Mouse (Mus musculus): ENCODE measurements around the gene Grk6. TPM values are rescaled to one million over a fixed set of nuclear protein-coding genes. Genes with fewer than 3 reads are reported as not detected.

Gene Grk6
- polyA plus RNA-seq, 1 experiment from 2014 or later, result 14.6 TPM

DNA sequence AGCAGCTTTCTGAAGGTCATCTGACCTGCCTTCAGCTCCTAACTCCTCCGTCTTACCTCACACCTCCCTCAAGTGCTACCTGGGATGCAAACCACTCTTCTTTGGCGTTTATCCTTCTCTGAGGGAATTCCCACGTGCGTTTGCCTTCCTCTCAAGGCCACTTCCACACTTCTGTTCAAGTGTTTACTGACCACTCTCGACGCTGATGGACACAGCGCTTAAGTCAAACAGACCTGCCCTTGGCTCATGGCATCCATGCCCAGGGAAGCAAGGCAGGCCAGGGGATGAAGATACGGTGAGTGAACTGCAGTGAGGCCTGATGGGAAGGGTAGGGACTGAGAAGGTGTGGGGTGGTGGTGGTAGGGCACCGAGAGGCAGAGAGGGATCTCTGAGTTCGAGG, 55.7 kb downstream of the Grk6 start:
- no peak overlapping the region for H3K9ac ChIP-seq (ENCODE audit: low read length)
- no peak overlapping the region for H3K4me3 ChIP-seq (replicated peaks; ENCODE audit: low read length)
- no peaks in the 10 kb centered on the region for H3K27me3 ChIP-seq (ENCODE audit: control insufficient read depth, insufficient read depth, low read length)
- WGBS, result 68% methylated on average over 10 of the region's 10 CpGs
- ATAC-seq (ENCODE audit: insufficient read depth, low FRiP score), result no peak
- peaks cover 4% of the 10 kb centered on the region; the same call in 1 of the 2 replicates for H3K4me1 ChIP-seq (ENCODE audit: control insufficient read depth, insufficient read depth, low read length)
- no peak overlapping the region for H3K27ac ChIP-seq (ENCODE audit: low read length)
- no peaks in the 10 kb centered on the region for H3K9me3 ChIP-seq (replicated peaks; ENCODE audit: control insufficient read depth, low read length)
- H3K36me3 ChIP-seq (ENCODE audit: control insufficient read depth, insufficient read depth, low read length), result peaks cover 23% of the 10 kb centered on the region
- no peak overlapping the region for H3K4me2 ChIP-seq (ENCODE audit: low read depth, low read length)

GRCm38 (mm10) chr13:55502405-55502804, 57.5 kb downstream of the Grk6 start:
- Histone ChIP-seq H3K4me1 (ENCODE audit: control insufficient read depth, insufficient read depth, low read length) (no peaks in the 10 kb centered on the region), H3K27me3 (ENCODE audit: control insufficient read depth, insufficient read depth, low read length) (no peaks in the 10 kb centered on the region), H3K9me3 (replicated peaks; ENCODE audit: control insufficient read depth, low read length) (no peaks in the 10 kb centered on the region), H3K36me3 (ENCODE audit: control insufficient read depth, insufficient read depth, low read length) (peaks cover 32% of the 10 kb centered on the region), H3K4me2 (ENCODE audit: low read depth, low read length) (no peak overlapping the region), H3K27ac (ENCODE audit: low read length) (no peak overlapping the region), H3K4me3 (replicated peaks; ENCODE audit: low read length) (no peak overlapping the region), H3K9ac (ENCODE audit: low read length) (no peak overlapping the region)
- ATAC-seq (ENCODE audit: insufficient read depth, low FRiP score), result no peak
- 81% methylated on average over 8 of the region's 8 CpGs for WGBS

DNA sequence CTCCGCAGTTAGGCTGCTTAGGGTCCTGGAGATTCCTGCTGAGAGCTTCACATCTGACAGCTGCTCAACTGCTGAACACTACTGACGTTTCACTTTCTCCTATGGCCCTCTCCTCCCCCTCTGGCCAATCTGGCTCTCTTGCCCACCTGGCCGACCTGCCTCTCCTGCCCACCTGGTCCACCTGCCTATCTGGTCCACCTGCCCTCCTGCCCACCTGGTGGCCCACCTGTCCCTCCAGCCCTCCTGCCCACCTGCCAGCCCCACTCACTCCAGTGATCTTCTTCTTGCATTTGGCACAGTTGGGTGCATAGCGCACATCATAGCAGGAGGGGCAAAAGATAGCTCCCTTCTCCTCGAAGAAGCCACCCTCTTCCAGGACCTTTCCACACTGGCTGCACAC, 59.5 kb downstream of the Grk6 start:
- no peak for ATAC-seq (ENCODE audit: insufficient read depth, low FRiP score)
- Histone ChIP-seq H3K4me2 (ENCODE audit: low read depth, low read length) (no peak overlapping the region), H3K27ac (ENCODE audit: low read length) (no peak overlapping the region), H3K27me3 (ENCODE audit: control insufficient read depth, insufficient read depth, low read length) (no peaks in the 10 kb centered on the region), H3K9ac (ENCODE audit: low read length) (no peak overlapping the region), H3K9me3 (replicated peaks; ENCODE audit: control insufficient read depth, low read length) (no peaks in the 10 kb centered on the region), H3K4me1 (ENCODE audit: control insufficient read depth, insufficient read depth, low read length) (peaks cover 10% of the 10 kb centered on the region; the same call in 1 of the 2 replicates), H3K4me3 (replicated peaks; ENCODE audit: low read length) (no peak overlapping the region), H3K36me3 (ENCODE audit: control insufficient read depth, insufficient read depth, low read length) (peaks cover 31% of the 10 kb centered on the region)
- 87% methylated on average over 5 of the region's 5 CpGs for WGBS

- peaks cover 31% of the 10 kb centered on the region for H3K36me3 ChIP-seq (ENCODE audit: control insufficient read depth, insufficient read depth, low read length)
- no peak overlapping the region for H3K9ac ChIP-seq (ENCODE audit: low read length)
- H3K4me1 ChIP-seq (ENCODE audit: control insufficient read depth, insufficient read depth, low read length), result peaks cover 23% of the 10 kb centered on the region
- no peak overlapping the region for H3K4me3 ChIP-seq (replicated peaks; ENCODE audit: low read length)
- H3K9me3 ChIP-seq (replicated peaks; ENCODE audit: control insufficient read depth, low read length), result no peaks in the 10 kb centered on the region
- no peak for ATAC-seq (ENCODE audit: insufficient read depth, low FRiP score)
- WGBS, result 89% methylated on average over 9 of the region's 9 CpGs
- no peaks in the 10 kb centered on the region for H3K27me3 ChIP-seq (ENCODE audit: control insufficient read depth, insufficient read depth, low read length)
- no peak overlapping the region for H3K27ac ChIP-seq (ENCODE audit: low read length)
- H3K4me2 ChIP-seq (ENCODE audit: low read depth, low read length), result no peak overlapping the region
These were observed 60.9 kb downstream of the Grk6 start for GRCm38 (mm10) chr13:55505810-55506209.

DNA sequence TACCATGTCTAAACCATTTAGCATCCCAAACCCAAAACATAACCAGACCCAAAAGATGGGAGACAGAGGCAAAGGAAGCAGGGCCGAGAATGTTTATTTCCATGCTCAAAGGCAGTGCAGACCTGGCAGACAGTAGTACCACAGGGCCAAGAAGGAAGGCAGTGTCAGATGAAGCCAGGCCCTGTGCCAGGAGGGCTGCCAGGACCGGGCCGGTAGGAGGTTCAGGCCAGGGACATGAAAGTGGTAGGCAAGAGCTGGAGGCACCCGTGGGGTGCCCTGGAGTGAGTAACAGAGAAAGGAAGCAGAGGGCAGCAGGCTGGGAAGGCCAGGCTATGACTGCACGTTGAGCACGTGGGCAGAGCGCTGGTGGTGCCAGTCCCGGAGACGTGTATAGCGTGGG, 61.8 kb downstream of the Grk6 start:
- H3K27me3 ChIP-seq (ENCODE audit: control insufficient read depth, insufficient read depth, low read length), result no peaks in the 10 kb centered on the region
- H3K27ac ChIP-seq (ENCODE audit: low read length), result no peak overlapping the region
- H3K9me3 ChIP-seq (replicated peaks; ENCODE audit: control insufficient read depth, low read length), result no peaks in the 10 kb centered on the region
- ATAC-seq (ENCODE audit: insufficient read depth, low FRiP score), result no peak
- no peak overlapping the region for H3K4me3 ChIP-seq (replicated peaks; ENCODE audit: low read length)
- H3K9ac ChIP-seq (ENCODE audit: low read length), result no peak overlapping the region
- 91% methylated on average over 10 of the region's 10 CpGs for WGBS
- peaks cover 31% of the 10 kb centered on the region for H3K36me3 ChIP-seq (ENCODE audit: control insufficient read depth, insufficient read depth, low read length)
- H3K4me1 ChIP-seq (ENCODE audit: control insufficient read depth, insufficient read depth, low read length), result peaks cover 32% of the 10 kb centered on the region
- no peak overlapping the region for H3K4me2 ChIP-seq (ENCODE audit: low read depth, low read length)

GRCm38 (mm10) chr13:55507877-55508276, 63.0 kb downstream of the Grk6 start:
- no peak for ATAC-seq (ENCODE audit: insufficient read depth, low FRiP score)
- H3K4me1 ChIP-seq (ENCODE audit: control insufficient read depth, insufficient read depth, low read length), result peaks cover 39% of the 10 kb centered on the region
- no peaks in the 10 kb centered on the region for H3K9me3 ChIP-seq (replicated peaks; ENCODE audit: control insufficient read depth, low read length)
- WGBS, result 66% methylated on average over 11 of the region's 11 CpGs
- no peak overlapping the region for H3K4me2 ChIP-seq (ENCODE audit: low read depth, low read length)
- H3K27me3 ChIP-seq (ENCODE audit: control insufficient read depth, insufficient read depth, low read length), result no peaks in the 10 kb centered on the region
- H3K27ac ChIP-seq (ENCODE audit: low read length), result no peak overlapping the region
- H3K36me3 ChIP-seq (ENCODE audit: control insufficient read depth, insufficient read depth, low read length), result peaks cover 31% of the 10 kb centered on the region
- no peak overlapping the region for H3K4me3 ChIP-seq (replicated peaks; ENCODE audit: low read length)
- no peak overlapping the region for H3K9ac ChIP-seq (ENCODE audit: low read length)

DNA sequence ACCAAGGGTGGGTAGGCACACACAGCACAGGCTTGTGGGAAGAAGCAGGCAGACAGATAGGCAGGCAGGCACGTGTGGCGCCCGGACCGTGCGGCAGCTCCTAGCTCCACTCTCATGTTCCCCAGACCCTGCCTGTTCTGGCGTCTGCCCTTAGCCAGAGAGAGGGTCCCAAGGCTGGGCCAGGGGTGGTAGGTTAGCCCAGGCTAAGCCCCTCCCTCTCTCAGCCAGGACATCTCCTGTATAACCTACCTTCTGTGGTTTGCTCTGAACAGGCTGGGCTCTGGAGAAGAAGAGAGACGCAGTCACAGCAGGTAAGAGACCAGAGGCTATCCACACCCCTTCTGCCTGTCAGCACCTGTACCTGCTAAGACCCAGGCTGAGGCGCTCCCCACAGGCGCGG, 63.7 kb downstream of the Grk6 start:
- no peak for ATAC-seq (ENCODE audit: insufficient read depth, low FRiP score)
- Histone ChIP-seq H3K4me2 (ENCODE audit: low read depth, low read length) (no peak overlapping the region), H3K9ac (ENCODE audit: low read length) (no peak overlapping the region), H3K4me3 (replicated peaks; ENCODE audit: low read length) (no peak overlapping the region), H3K4me1 (ENCODE audit: control insufficient read depth, insufficient read depth, low read length) (peaks cover 39% of the 10 kb centered on the region), H3K9me3 (replicated peaks; ENCODE audit: control insufficient read depth, low read length) (no peaks in the 10 kb centered on the region), H3K36me3 (ENCODE audit: control insufficient read depth, insufficient read depth, low read length) (peaks cover 31% of the 10 kb centered on the region), H3K27ac (ENCODE audit: low read length) (no peak overlapping the region), H3K27me3 (ENCODE audit: control insufficient read depth, insufficient read depth, low read length) (no peaks in the 10 kb centered on the region)
- 85% methylated on average over 10 of the region's 10 CpGs for WGBS

- peaks cover 39% of the 10 kb centered on the region for H3K4me1 ChIP-seq (ENCODE audit: control insufficient read depth, insufficient read depth, low read length)
- peak overlapping the region; percentile 62 for H3K9ac ChIP-seq (ENCODE audit: low read length)
- H3K9me3 ChIP-seq (replicated peaks; ENCODE audit: control insufficient read depth, low read length), result no peaks in the 10 kb centered on the region
- H3K4me2 ChIP-seq (ENCODE audit: low read depth, low read length), result peak overlapping the region; percentile 79
- peak; percentile 1; the same call in 1 of the 2 replicates for ATAC-seq (ENCODE audit: insufficient read depth, low FRiP score)
- 31% methylated on average over 3 of the region's 3 CpGs for WGBS
- H3K27me3 ChIP-seq (ENCODE audit: control insufficient read depth, insufficient read depth, low read length), result no peaks in the 10 kb centered on the region
- peak overlapping the region; percentile 98 for H3K27ac ChIP-seq (ENCODE audit: low read length)
- H3K4me3 ChIP-seq (replicated peaks; ENCODE audit: low read length), result peak overlapping the region; percentile 92
- peaks cover 18% of the 10 kb centered on the region for H3K36me3 ChIP-seq (ENCODE audit: control insufficient read depth, insufficient read depth, low read length)
These were observed 65.4 kb downstream of the Grk6 start for GRCm38 (mm10) chr13:55510332-55510667.
